Mouse (Mus musculus): ENCODE data around the gene Ncf1. TPM values are rescaled to one million over a fixed set of nuclear protein-coding genes. Genes with fewer than 3 reads are reported as not detected.

The Ncf1 gene
- total RNA-seq, 2 experiments from 2014 or later, result 8.6 to 9.2 TPM

Other genes with a start within 250 kb of the Ncf1 start
- 10 to 100 TPM; 75.2 to 76.4 TPM for gene Castor2, start 129.9 kb downstream of the Ncf1 start, total RNA-seq (2021)
- gene Rcc1l, start 52.9 kb downstream of the Ncf1 start, total RNA-seq (2021), result 10 to 100 TPM; 13.7 to 14.4 TPM
- gene Gtf2ird2, start 45.6 kb downstream of the Ncf1 start, total RNA-seq (2021), result 10 to 100 TPM; 15.7 to 16.8 TPM
- gene Gtf2i, start 85.1 kb upstream of the Ncf1 start, total RNA-seq (2021), result 100 to 1,000 TPM; 220 to 231 TPM
- gene Gtf2ird1, start 227.1 kb upstream of the Ncf1 start, total RNA-seq (2021), result 10 to 100 TPM; 19.8 to 27.3 TPM